Mouse (Mus musculus) G1E (cell line): ENCODE data around the gene Pde4a.

Experiments
- CTCF ChIP-seq: IDR thresholded peaks from 2 replicates; pipeline ENCODE4 v1.5.1; 2012; ENCODE audit warnings: low read depth, low read length, inconsistent platforms, mixed read lengths
- GATA1 ChIP-seq: IDR thresholded peaks from 2 replicates; pipeline ENCODE4 v1.6.1; 2012; ENCODE audit warnings: borderline replicate concordance, low read length, inconsistent platforms, mixed read lengths
- GATA2 ChIP-seq: IDR thresholded peaks from 2 replicates; pipeline ENCODE4 v1.6.1; 2012; ENCODE audit warnings: low read depth, low read length, inconsistent platforms, borderline replicate concordance
- POLR2AphosphoS5 ChIP-seq: IDR thresholded peaks from 2 replicates; pipeline ENCODE4 v1.6.1; 2012; ENCODE audit warnings: low read depth, low read length, inconsistent platforms; ENCODE audit not compliant: insufficient replicate concordance
- TAL1 ChIP-seq: conservative IDR thresholded peaks from 2 replicates; pipeline ENCODE4 v1.6.1; 2012; ENCODE audit warnings: low read depth, low read length, inconsistent platforms, mixed read lengths

- TF ChIP-seq CTCF (no peak), GATA1 (no peak), POLR2AphosphoS5 (no peak), TAL1 (no peak), GATA2 (no peak)
Measured at GRCm38 (mm10) chr9:21232867-21233266, 67.4 kb downstream of the Pde4a start.
